Mouse (Mus musculus) limb, embryonic 13.5 days (tissue): ENCODE data around the gene Eif2b4. TPM values are rescaled to one million over a fixed set of nuclear protein-coding genes. Genes with fewer than 3 reads are reported as not detected.
A peak's percentile ranks its signal among the peaks of the same experiment; 100 is the strongest.

Source experiments
- ATAC-seq: fragments of 200-750 bp; cut with Nextera tagmentation; 2 replicates; pipeline ENCODE4 v1.8.0; 2017; ENCODE audit warnings: low read depth, moderate number of reproducible peaks, moderate TSS enrichment; ENCODE audit not compliant: low FRiP score
- H3K27ac ChIP-seq: fragments of 300-500 bp; sonication (generic); 2 replicates; pipeline ENCODE4 v1.5.1; 2015; ENCODE audit warnings: inconsistent platforms, mild to moderate bottlenecking, moderate library complexity
- H3K27me3 ChIP-seq: fragments of 300-500 bp; sonication (generic); 2 replicates; pipeline ENCODE4 v1.6.1; 2015; ENCODE audit warnings: mild to moderate bottlenecking, inconsistent platforms
- H3K36me3 ChIP-seq: fragments of 300-500 bp; sonication (generic); 2 replicates; pipeline ENCODE4 v1.6.1; 2015; ENCODE audit warnings: inconsistent platforms, mild to moderate bottlenecking, moderate library complexity
- H3K4me1 ChIP-seq: fragments of 300-500 bp; sonication (generic); 2 replicates; pipeline ENCODE4 v1.6.1; 2015; ENCODE audit warnings: inconsistent platforms
- H3K4me2 ChIP-seq: fragments of 300-500 bp; sonication (generic); replicated peaks from 2 replicates; pipeline ENCODE4 v1.6.1; 2015; ENCODE audit warnings: inconsistent platforms, mild to moderate bottlenecking, moderate library complexity
- H3K4me3 ChIP-seq: fragments of 300-500 bp; sonication (generic); 2 replicates; pipeline ENCODE4 v1.5.1; 2015; ENCODE audit warnings: moderate library complexity, mild to moderate bottlenecking, inconsistent platforms
- H3K9ac ChIP-seq: fragments of 300-500 bp; sonication (generic); 2 replicates; pipeline ENCODE4 v1.6.1; 2015; ENCODE audit warnings: mild to moderate bottlenecking, inconsistent platforms
- H3K9me3 ChIP-seq: fragments of 300-500 bp; sonication (generic); 2 replicates; pipeline ENCODE4 v1.6.1; 2016; ENCODE audit warnings: inconsistent platforms
- WGBS: fragments of 180-500 bp; shearing (Covaris S2); methylation state at CpG from one replicate; pipeline ENCODE4 v1.1.7; 2015; 5-methylcytosine and 5-hydroxymethylcytosine counted together
- polyA plus RNA-seq: library from polyadenylated mRNA; unstranded; fragments of >200 nt; fragmentation: Nextera tagmentation; extraction: Ambion mirVana; gene quantifications from 2 replicates; pipeline ENCODE4 v1.2.1, GENCODE M21; 2015

Eif2b4 gene
- polyA plus RNA-seq, 1 experiment from 2014 or later = 76.3 TPM

DNA sequence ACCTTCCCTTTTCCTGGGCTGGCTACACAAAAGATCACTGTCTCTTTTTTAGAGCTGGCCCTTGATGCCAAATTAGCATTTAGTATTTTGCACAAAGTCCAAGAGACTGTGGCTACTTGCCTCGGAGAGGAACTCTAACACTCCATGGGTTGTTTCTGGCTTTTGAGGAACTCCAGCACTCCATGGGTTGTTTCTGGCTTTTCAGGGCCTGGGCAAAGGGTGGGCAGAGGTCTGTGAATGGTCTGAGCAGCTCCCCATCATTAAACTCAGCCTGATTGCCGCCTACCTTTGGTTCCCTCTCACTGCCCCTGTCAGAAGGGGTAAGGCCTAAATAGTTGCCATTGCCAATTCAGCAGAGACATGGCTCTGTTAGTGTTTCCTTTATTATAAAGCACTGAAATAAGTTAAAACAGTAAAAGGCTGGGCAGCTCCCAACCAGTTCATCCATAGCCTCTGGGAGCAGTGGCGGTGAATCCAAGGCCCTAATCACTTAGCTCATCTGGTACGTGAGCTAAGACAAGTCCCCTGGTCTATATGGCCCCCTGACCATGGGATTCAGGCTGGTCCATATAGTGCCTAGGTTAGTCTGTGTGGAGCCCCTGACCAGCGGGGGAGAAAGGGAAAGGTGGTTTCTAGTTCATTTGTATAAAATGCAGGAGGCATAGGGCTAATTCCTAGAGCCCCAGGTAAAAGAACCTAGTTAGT, 5.5 kb upstream of the Eif2b4 start:
- Histone ChIP-seq H3K9ac (no peak overlapping the region), H3K4me3 (no peak overlapping the region), H3K36me3 (peaks cover 77% of the 10 kb centered on the region), H3K4me2 (no peak overlapping the region), H3K27ac (no peak overlapping the region), H3K4me1 (peaks cover 33% of the 10 kb centered on the region), H3K27me3 (no peaks in the 10 kb centered on the region), H3K9me3 (peaks cover 6% of the 10 kb centered on the region)
- ATAC-seq = no peak
- WGBS = 85% methylated on average over 5 of the region's 5 CpGs

DNA sequence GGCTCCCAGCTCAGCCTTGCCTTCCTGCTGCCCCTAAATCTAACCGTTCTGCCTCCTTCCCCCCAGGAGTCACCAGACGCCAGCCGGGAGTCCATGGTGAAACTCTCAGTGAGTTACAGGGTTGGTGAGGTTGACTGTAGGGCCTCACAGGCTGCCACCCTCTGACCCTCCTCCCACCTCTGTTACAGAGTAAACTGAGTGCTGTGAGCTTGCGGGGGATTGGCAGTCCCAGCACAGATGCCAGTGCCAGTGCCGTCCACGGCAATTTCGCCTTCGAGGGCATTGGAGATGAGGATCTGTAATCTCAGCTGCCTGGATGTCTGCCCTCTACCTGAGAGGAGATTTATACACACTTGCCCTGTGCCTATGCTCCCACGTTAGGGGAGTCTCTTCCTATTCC, 4.9 kb upstream of the Eif2b4 start:
- Histone ChIP-seq H3K4me3 (no peak overlapping the region), H3K27me3 (no peaks in the 10 kb centered on the region), H3K4me1 (peaks cover 34% of the 10 kb centered on the region), H3K9me3 (peaks cover 6% of the 10 kb centered on the region), H3K4me2 (no peak overlapping the region), H3K27ac (no peak overlapping the region), H3K36me3 (peaks cover 71% of the 10 kb centered on the region), H3K9ac (no peak overlapping the region)
- WGBS = 85% methylated on average over 9 of the region's 9 CpGs
- no peak for ATAC-seq

DNA sequence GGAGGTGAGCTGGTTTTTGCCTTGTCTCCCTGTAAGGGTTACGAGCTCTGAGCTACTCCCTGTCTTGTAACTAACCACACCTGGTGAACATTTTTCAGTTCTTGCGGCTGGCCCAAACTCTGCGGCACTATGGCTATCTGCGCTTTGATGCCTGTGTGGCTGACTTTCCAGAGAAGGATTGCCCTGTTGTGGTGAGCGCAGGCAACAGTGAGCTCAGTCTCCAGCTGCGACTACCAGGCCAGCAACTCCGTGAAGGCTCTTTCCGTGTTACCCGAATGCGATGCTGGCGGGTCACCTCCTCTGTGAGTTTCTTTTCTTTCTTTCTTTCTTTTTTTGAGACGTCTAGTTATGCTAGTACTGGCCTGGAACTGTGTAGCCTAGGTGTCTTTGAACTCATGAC, 3.8 kb upstream of the Eif2b4 start:
- Histone ChIP-seq H3K27ac (no peak overlapping the region), H3K9ac (no peak overlapping the region), H3K36me3 (peaks cover 62% of the 10 kb centered on the region), H3K9me3 (peaks cover 6% of the 10 kb centered on the region), H3K4me2 (no peak overlapping the region), H3K27me3 (no peaks in the 10 kb centered on the region), H3K4me3 (no peak overlapping the region), H3K4me1 (peaks cover 29% of the 10 kb centered on the region)
- 91% methylated on average over 12 of the region's 12 CpGs for WGBS
- no peak for ATAC-seq

- ATAC-seq = no peak
- H3K27ac ChIP-seq = no peak overlapping the region
- H3K4me3 ChIP-seq = no peak overlapping the region
- H3K27me3 ChIP-seq = no peaks in the 10 kb centered on the region
- H3K36me3 ChIP-seq = peaks cover 65% of the 10 kb centered on the region
- no peak overlapping the region for H3K9ac ChIP-seq
- H3K4me1 ChIP-seq = peaks cover 36% of the 10 kb centered on the region
- 93% methylated on average over 10 of the region's 10 CpGs for WGBS
- peaks cover 6% of the 10 kb centered on the region for H3K9me3 ChIP-seq
- no peak overlapping the region for H3K4me2 ChIP-seq
Measured at GRCm38 (mm10) chr5:31196207-31196606, 3.0 kb upstream of the Eif2b4 start.

DNA sequence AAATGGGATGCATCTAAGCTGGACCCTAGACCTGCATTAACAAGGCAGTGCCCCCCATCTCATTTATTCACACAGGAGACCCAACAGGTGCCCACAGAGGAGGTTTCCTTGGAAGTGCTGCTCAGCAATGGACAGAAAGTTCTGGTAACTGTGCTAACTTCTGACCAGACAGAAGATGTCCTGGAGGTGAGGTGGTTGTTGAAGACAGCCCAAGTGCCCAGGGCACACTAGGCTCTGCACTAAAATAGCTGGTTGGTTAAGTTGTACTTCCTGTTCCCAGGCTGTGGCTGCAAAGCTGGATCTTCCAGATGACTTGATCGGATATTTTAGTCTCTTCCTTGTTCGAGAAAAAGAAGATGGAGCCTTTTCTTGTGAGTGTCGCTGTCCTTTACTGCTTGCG, 2.4 kb upstream of the Eif2b4 start:
- Histone ChIP-seq H3K4me1 (peaks cover 32% of the 10 kb centered on the region), H3K27ac (no peak overlapping the region), H3K9ac (no peak overlapping the region), H3K27me3 (no peaks in the 10 kb centered on the region), H3K9me3 (peaks cover 6% of the 10 kb centered on the region), H3K4me3 (no peak overlapping the region), H3K36me3 (peaks cover 71% of the 10 kb centered on the region), H3K4me2 (no peak overlapping the region)
- 91% methylated on average over 4 of the region's 4 CpGs for WGBS
- ATAC-seq = no peak

DNA sequence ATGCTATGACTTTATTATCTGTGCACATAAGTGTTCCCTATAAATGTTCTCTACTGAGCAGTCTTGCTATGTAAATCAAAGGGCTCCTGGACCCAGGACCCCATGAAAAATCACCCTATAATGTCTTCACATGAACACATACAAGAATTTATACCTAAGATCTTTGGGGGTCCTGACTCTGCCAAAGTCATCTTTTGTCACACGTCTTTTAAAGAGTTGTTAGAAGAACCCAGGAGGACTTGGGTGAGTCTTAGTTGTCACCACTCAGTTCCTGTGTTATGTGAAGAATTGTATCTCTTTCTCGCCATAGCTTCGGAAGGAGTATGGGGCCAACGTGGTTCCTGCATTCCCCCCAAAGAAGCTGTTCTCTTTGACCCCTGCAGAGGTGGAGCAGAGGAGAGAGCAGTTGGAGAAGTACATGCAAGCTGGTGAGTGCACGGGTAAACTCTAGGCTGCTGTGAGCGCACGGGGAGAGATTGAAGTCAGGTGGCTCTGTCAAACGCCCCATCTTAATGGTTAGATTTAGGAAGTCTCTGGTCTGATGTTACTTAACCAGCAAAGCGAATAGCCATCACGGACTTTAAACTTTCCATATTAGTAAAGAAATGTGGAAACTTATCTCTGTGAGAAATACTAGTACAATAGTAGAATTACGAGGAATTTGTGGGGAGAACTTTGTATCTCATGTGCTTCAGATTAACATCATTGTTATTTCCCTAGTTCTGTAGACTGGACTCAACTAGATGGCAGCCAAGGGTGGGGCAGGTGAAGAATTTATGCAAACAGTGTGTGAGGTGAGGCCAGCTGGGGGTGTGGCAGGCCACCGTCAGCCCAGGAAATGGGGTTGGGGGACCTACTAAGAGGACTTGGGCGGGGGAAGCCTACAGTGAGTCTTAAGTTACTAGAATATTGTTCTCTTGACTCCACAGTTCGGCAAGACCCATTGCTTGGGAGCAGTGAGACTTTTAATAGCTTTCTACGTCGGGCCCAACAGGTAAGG, 1.6 kb upstream of the Eif2b4 start:
- H3K9ac ChIP-seq = peak overlapping the region; percentile 95
- H3K4me3 ChIP-seq = peak overlapping the region; percentile 93
- no peak for ATAC-seq
- peak overlapping the region; percentile 90 for H3K4me2 ChIP-seq
- no peak overlapping the region for H3K27ac ChIP-seq
- H3K36me3 ChIP-seq = peaks cover 71% of the 10 kb centered on the region
- peaks cover 24% of the 10 kb centered on the region for H3K4me1 ChIP-seq
- no peaks in the 10 kb centered on the region for H3K9me3 ChIP-seq
- H3K27me3 ChIP-seq = no peaks in the 10 kb centered on the region
- WGBS = 92% methylated on average over 16 of the region's 16 CpGs

DNA sequence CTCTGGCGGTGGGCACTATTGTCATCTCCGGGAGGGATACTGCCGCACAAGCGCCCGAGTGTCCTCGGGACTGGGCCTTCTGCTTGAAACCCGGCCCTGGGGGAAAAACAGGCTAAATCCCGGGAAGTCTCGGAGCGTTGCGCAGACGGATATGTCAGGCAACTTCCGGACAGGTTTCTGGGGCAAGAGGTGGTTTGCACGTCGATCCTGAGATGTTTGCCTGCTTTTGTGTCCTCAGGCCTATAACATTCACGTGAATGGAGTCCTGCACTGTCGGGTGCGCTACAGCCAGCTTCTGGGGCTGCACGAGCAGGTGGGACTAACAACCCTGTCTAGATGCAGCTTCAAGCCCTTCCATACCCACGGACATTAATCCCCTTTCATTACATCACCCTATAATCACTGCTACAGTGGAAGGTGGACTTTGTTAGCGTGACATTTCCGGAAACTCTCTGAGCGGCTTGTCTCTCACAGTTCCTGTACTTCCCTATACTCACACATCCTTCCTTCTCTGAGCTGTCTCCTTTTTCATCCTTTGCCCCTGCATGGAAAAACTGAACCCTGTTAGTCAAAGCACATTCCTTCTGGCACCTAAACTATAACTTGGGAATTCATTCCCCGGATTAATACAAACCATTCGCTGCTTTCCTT, 526 bp upstream of the Eif2b4 start:
- H3K27ac ChIP-seq = peak overlapping the region; percentile 89
- peak overlapping the region; percentile 90 for H3K4me2 ChIP-seq
- H3K4me3 ChIP-seq = peak overlapping the region; percentile 93
- no peaks in the 10 kb centered on the region for H3K9me3 ChIP-seq
- ATAC-seq = no peak
- no peaks in the 10 kb centered on the region for H3K27me3 ChIP-seq
- peaks cover 23% of the 10 kb centered on the region for H3K4me1 ChIP-seq
- peak overlapping the region; percentile 95 for H3K9ac ChIP-seq
- 11% methylated on average over 25 of the region's 25 CpGs for WGBS
- H3K36me3 ChIP-seq = peaks cover 69% of the 10 kb centered on the region

DNA sequence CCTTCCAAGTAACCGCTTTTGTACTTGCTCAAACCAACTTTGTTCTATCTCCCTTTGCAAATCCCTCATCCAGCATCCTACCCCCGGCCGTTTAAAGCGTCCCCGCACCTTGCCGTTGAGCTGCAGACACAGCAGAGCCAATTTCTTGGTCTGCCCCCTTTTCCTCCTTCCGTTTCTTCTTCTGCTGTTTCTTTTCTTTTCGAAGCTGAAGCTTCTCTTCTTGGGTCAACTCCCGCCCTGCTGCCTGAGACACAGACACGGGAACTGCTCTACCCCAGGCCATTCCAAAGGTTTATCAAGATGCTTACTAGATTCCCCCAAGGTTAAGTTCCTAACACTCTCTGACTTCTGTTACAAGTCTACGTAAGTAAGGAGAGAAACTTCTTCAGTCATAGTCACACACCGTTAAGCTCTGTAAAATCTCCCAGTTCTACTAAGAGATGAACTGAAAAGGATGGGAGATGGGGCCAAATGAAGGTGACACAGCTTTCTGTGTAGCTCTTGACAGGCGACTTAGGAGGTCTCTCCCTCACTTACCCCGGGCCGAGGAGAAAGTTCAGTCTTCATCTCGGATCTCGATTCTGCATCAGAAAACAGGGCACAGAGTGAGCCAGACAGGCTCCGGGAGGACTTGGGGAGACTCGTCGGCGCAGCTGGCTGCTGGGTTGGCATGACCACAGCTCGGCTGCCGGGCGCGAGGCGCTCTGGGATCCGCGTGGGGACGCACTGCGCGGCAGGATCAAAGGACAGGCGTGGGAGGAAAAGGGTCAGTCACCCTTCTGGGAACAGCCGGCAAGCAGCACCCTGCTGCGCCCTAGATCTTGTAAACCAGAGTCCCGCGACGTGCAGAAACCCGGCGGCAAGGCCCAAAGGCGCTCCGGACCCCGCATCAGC, 938 bp downstream of the Eif2b4 start:
- peak overlapping the region; percentile 95 for H3K9ac ChIP-seq
- peaks cover 69% of the 10 kb centered on the region for H3K36me3 ChIP-seq
- no peak; the same call in none of the 2 replicates for ATAC-seq
- peaks cover 23% of the 10 kb centered on the region for H3K4me1 ChIP-seq
- H3K27ac ChIP-seq = peak overlapping the region; percentile 77
- no peaks in the 10 kb centered on the region for H3K9me3 ChIP-seq
- H3K27me3 ChIP-seq = no peaks in the 10 kb centered on the region
- H3K4me3 ChIP-seq = peak overlapping the region; percentile 93
- peak overlapping the region; percentile 90 for H3K4me2 ChIP-seq
- 11% methylated on average over 42 of the region's 42 CpGs for WGBS

- Histone ChIP-seq H3K27ac (no peak overlapping the region), H3K9me3 (no peaks in the 10 kb centered on the region), H3K4me3 (no peak overlapping the region), H3K27me3 (no peaks in the 10 kb centered on the region), H3K36me3 (peaks cover 53% of the 10 kb centered on the region), H3K4me2 (no peak overlapping the region), H3K4me1 (peaks cover 23% of the 10 kb centered on the region), H3K9ac (no peak overlapping the region)
- no peak for ATAC-seq
- WGBS = 94% methylated on average over 9 of the region's 9 CpGs
Measured at GRCm38 (mm10) chr5:31190201-31190600, 3.0 kb downstream of the Eif2b4 start.

GRCm38 (mm10) chr5:31188223-31188840, 4.9 kb downstream of the Eif2b4 start:
- no peaks in the 10 kb centered on the region for H3K9me3 ChIP-seq
- 74% methylated on average over 4 of the region's 4 CpGs for WGBS
- H3K4me1 ChIP-seq = peaks cover 12% of the 10 kb centered on the region
- no peaks in the 10 kb centered on the region for H3K27me3 ChIP-seq
- peaks cover 46% of the 10 kb centered on the region for H3K36me3 ChIP-seq
- no peak overlapping the region for H3K4me2 ChIP-seq
- H3K9ac ChIP-seq = no peak overlapping the region
- H3K27ac ChIP-seq = no peak overlapping the region
- no peak overlapping the region for H3K4me3 ChIP-seq
- no peak for ATAC-seq

GRCm38 (mm10) chr5:31183678-31184077, 9.6 kb downstream of the Eif2b4 start:
- Histone ChIP-seq H3K27me3 (no peaks in the 10 kb centered on the region), H3K27ac (no peak overlapping the region), H3K4me2 (no peak overlapping the region), H3K9ac (no peak overlapping the region), H3K4me3 (no peak overlapping the region), H3K9me3 (no peaks in the 10 kb centered on the region), H3K4me1 (peaks cover 9% of the 10 kb centered on the region; the same call in 1 of the 2 replicates), H3K36me3 (peaks cover 19% of the 10 kb centered on the region)
- 62% methylated on average over 4 of the region's 4 CpGs for WGBS
- ATAC-seq = no peak
